Mouse (Mus musculus) heart, postnatal 4 days (tissue): ENCODE measurements around the gene Smcp. TPM values are rescaled to one million over a fixed set of nuclear protein-coding genes. Genes with fewer than 3 reads are reported as not detected.

Source experiments
- total RNA-seq, 2 experiments: library from RNA; stranded (reverse); gene quantifications; 2 replicates each; pipeline ENCODE4 v1.2.3; 2021

Gene Smcp
- total RNA-seq, 2 experiments from 2014 or later: not detected

Other genes starting within 250 kb of the Smcp start
- gene Sprr2d, start 249.9 kb downstream of the Smcp start, total RNA-seq: not detected
- not detected for gene Sprr2e, start 236.9 kb downstream of the Smcp start, total RNA-seq
- not detected for gene Sprr2f, start 223.8 kb downstream of the Smcp start, total RNA-seq
- not detected for gene Sprr2h, start 203.3 kb downstream of the Smcp start, total RNA-seq
- gene Sprr2i, start 181.0 kb downstream of the Smcp start, total RNA-seq: not detected
- gene Sprr2j-ps, start 170.9 kb downstream of the Smcp start, total RNA-seq: not detected
- gene Gm9774, start 159.6 kb downstream of the Smcp start, total RNA-seq: 1 to 10 TPM; 1.7 to 4.6 TPM
- gene Sprr2k, start 156.4 kb downstream of the Smcp start, total RNA-seq: not detected
- gene Sprr1b, start 150.2 kb downstream of the Smcp start, total RNA-seq: not detected
- not detected for gene Sprr3, start 130.3 kb downstream of the Smcp start, total RNA-seq
- gene Sprr1a, start 103.1 kb downstream of the Smcp start, total RNA-seq: not detected
- gene Sprr4, start 88.5 kb downstream of the Smcp start, total RNA-seq: not detected
- not detected for gene 2310046K23Rik, start 54.5 kb downstream of the Smcp start, total RNA-seq
- not detected for gene Ivl, start 15.3 kb downstream of the Smcp start, total RNA-seq
- not detected for gene 2210017I01Rik, start 18.5 kb upstream of the Smcp start, total RNA-seq
- gene Lce6a, start 32.7 kb upstream of the Smcp start, total RNA-seq: not detected
- not detected for gene Lce1a1, start 59.3 kb upstream of the Smcp start, total RNA-seq
- not detected for gene Lce1b, start 67.9 kb upstream of the Smcp start, total RNA-seq
- not detected for gene Lce1a2, start 81.3 kb upstream of the Smcp start, total RNA-seq
- gene Lce1c, start 90.2 kb upstream of the Smcp start, total RNA-seq: not detected
- gene Lce1d, start 98.2 kb upstream of the Smcp start, total RNA-seq: not detected
- gene Lce1e, start 120.1 kb upstream of the Smcp start, total RNA-seq: not detected
- not detected for gene Lce1f, start 131.4 kb upstream of the Smcp start, total RNA-seq
- gene Gm38119, start 150.1 kb upstream of the Smcp start, total RNA-seq: not detected
- not detected for gene Lce1g, start 163.3 kb upstream of the Smcp start, total RNA-seq
- not detected for gene Lce1h, start 176.1 kb upstream of the Smcp start, total RNA-seq
- gene Lce1i, start 189.9 kb upstream of the Smcp start, total RNA-seq: not detected
- not detected for gene Lce1j, start 201.5 kb upstream of the Smcp start, total RNA-seq
- gene Lce1k, start 218.9 kb upstream of the Smcp start, total RNA-seq: not detected
- not detected for gene Kprp, start 238.2 kb upstream of the Smcp start, total RNA-seq